Mouse (Mus musculus): Measurements from ENCODE around the gene Hspa8. TPM values are rescaled to one million over a fixed set of nuclear protein-coding genes. Genes with fewer than 3 reads are reported as not detected.
A peak's percentile ranks its signal among the peaks of the same experiment; 100 is the strongest.

The Hspa8 gene
- total RNA-seq, 2 experiments from 2014 or later: 1,788 to 2,276 TPM

GRCm38 (mm10) chr9:40807289-40807920, 6.6 kb downstream of the Hspa8 start:
- peak in 1 of 2 experiments; percentile 49 for DNase-seq (ENCODE audit: low spot score in 2 of 2)

DNA sequence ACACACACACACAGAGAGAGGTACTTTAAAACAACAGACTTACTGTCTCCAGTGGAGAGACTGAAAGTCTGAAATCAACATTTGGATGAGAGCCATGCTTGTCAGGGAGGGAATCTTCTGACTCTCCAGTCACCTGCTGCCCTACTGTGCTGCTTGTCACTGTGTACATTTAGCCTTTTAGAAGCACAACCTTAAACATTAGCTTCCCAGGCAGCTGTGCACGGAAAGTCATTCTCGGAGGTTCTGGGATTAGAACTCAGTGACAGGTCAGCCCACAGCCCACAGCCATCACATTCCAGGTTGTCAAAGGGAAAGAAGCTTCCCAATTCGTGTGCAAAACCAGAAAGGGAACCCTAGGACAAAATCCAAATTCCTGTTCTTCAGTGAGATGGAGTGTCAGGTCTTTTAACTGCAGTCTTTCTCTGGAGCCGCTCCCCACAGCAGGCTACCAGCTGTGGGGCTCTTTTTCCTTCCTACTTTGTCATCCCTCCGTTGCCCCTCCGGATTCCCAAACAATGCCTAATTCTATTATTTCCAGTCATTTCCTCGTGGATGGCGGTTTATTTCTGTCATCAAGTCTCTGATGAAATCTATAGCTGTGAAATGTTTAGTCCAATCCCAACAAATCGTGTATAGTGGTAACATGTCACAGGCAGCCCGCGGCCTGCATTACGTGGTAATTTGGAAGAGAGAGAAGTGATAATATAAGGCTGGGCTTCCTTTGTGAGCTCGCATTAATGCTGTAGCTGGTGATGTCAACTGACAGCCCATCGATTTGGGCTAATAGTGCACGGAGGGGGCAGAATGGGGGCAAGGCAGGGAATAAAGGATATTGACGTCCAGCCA, 7.5 kb downstream of the Hspa8 start:
- DNase-seq (ENCODE audit: low spot score in 2 of 2): no peak

DNA sequence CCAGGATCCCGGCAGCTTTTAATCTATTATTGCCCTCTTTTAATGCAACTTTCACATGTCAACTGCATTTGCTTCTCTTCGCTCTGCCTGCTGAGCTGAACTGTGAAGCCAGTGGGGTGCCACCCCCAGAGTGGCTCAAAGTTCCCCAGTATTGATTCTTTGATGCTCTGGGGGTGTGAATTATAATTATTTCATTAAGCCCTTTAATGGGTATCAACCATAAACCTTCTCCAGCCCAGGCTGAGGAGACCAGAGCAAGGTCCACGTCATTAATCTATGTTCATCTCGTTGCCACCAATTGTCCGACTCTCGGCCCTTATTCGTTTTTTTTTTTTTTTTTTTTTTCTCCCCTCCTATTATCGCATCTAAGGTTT, 8.1 kb downstream of the Hspa8 start:
- DNase-seq (ENCODE audit: low spot score in 2 of 2): no peak

- DNase-seq (ENCODE audit: low spot score in 2 of 2): peak in 1 of 2 experiments; percentile 53
Observed at GRCm38 (mm10) chr9:40811860-40812259, 11.1 kb downstream of the Hspa8 start.

DNA sequence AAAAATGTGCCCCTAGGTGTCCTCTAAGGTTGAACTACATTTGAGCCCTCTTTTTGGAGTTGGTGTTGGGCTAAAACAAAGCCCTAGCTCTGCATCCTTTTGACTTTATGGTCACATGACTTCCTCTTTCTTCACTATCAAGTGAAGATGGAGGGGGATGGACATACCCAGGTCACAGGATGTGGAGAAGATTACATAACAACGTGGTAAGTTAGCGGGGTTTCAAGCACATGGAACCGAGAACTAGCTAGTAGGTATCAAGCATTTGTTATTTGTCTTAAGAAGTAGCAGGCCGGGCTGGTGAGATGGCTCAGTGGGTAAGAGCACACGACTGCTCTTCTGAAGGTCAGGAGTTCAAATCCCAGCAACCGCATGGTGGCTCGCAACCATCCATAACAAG, 13.3 kb downstream of the Hspa8 start:
- no peak for DNase-seq (ENCODE audit: low spot score in 2 of 2)

DNA sequence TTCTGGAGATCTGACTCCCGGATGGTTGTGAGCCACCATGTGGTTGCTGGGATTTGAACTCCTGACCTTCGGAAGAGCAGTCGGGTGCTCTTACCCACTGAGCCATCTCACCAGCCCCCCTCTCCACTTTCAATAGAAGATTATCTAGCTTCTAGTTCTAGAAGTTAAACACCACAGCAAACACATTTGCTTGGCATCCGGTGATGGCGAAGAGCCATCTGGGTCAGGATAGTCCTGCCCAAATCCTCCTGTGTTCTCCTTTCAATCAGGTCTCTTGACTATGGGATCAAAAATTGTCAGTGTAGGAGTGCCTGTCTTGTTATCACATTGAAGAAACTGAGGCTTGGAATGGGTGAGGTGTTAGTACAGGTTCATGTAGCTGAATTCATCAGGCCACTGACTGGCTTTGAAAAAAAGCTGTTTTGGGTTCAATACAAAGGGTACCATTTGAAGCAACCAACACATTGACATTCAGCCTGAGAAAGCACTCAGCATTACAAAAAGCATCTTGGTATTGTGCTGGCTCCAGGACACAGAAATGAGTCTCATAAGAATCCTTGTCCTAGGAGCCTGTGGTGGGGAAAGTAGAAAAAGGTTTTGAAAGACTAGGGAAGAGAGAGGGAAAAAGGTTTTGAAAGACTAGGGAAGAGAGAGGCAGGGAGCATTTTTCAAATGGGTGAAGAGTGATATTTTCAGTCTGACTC, 16.7 kb downstream of the Hspa8 start:
- DNase-seq (ENCODE audit: low spot score in 2 of 2): peak in 1 of 2 experiments; percentile 47

GRCm38 (mm10) chr9:40825601-40826000, 24.8 kb downstream of the Hspa8 start:
- DNase-seq (ENCODE audit: low spot score in 2 of 2): no peak

GRCm38 (mm10) chr9:40827366-40827765, 26.6 kb downstream of the Hspa8 start:
- DNase-seq (ENCODE audit: low spot score in 2 of 2): no peak

- DNase-seq (ENCODE audit: low spot score in 2 of 2): peak; percentile 88 to 89
Observed at GRCm38 (mm10) chr9:40834569-40834968, 33.8 kb downstream of the Hspa8 start.

- no peak for DNase-seq (ENCODE audit: low spot score in 2 of 2)
Observed at GRCm38 (mm10) chr9:40836681-40837080, 35.9 kb downstream of the Hspa8 start.

DNA sequence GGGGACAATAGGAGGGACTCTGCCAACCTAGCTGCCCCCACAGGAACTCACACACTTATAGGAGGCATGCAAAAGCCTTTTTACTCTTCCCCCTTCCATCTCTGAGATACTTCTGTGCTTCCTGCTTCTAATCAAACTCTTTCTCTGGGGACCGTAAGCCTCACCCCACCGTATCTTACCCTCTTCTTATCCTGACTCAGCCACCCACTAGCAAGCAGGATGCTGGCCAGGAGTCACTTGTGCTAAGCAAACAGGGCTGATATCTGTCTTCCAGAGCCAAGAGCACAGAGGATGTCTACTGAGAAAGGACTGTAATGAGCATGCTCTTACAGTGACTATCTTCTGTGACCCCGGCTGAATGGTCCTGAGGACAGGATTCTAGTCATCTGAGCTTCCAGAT, 38.9 kb downstream of the Hspa8 start:
- DNase-seq (ENCODE audit: low spot score in 2 of 2): no peak

GRCm38 (mm10) chr9:40851515-40851914, 50.7 kb downstream of the Hspa8 start:
- DNase-seq (ENCODE audit: low spot score in 2 of 2): no peak

- DNase-seq (ENCODE audit: low spot score in 2 of 2): peak in 1 of 2 experiments; percentile 44
Observed at GRCm38 (mm10) chr9:40858461-40859160, 57.8 kb downstream of the Hspa8 start.

GRCm38 (mm10) chr9:40859196-40859595, 58.4 kb downstream of the Hspa8 start:
- DNase-seq (ENCODE audit: low spot score in 2 of 2): no peak

Other genes with a start within 250 kb of the Hspa8 start
- gene Gm21915, start 130.4 kb upstream of the Hspa8 start, total RNA-seq (2021): not detected
- gene Clmp, start 115.0 kb upstream of the Hspa8 start, total RNA-seq (2021): 10 to 100 TPM; 46.5 to 46.6 TPM
- gene Bsx, start 73.1 kb downstream of the Hspa8 start, total RNA-seq (2021): not detected
- gene Jhy, start 163.1 kb downstream of the Hspa8 start, total RNA-seq (2021): under 1 TPM; 0.37 to 0.45 TPM
- gene Crtam, start 203.6 kb downstream of the Hspa8 start, total RNA-seq (2021): not detected